Mouse (Mus musculus): ENCODE results near the gene Igfbp3.

Gene Igfbp3

GRCm38 (mm10) chr11:7169645-7170044 is 44.1 kb downstream of the Igfbp3 start:
- DNase-seq (ENCODE audit: low read depth, low spot score), result no peak

- DNase-seq (ENCODE audit: low read depth, low spot score), result no peak
Measured at GRCm38 (mm10) chr11:7164416-7164815, 49.3 kb downstream of the Igfbp3 start.

- no peak for DNase-seq (ENCODE audit: low read depth, low spot score)
Measured at GRCm38 (mm10) chr11:7161502-7162174, 52.1 kb downstream of the Igfbp3 start.

- DNase-seq (ENCODE audit: low read depth, low spot score), result no peak
Measured at GRCm38 (mm10) chr11:7160637-7161101, 53.1 kb downstream of the Igfbp3 start.

GRCm38 (mm10) chr11:7160146-7160545 is 53.6 kb downstream of the Igfbp3 start:
- no peak for DNase-seq (ENCODE audit: low read depth, low spot score)

- DNase-seq (ENCODE audit: low read depth, low spot score), result no peak
Measured at GRCm38 (mm10) chr11:7158196-7158595, 55.5 kb downstream of the Igfbp3 start.

GRCm38 (mm10) chr11:7156427-7156826 is 57.3 kb downstream of the Igfbp3 start:
- no peak for DNase-seq (ENCODE audit: low read depth, low spot score)
